Mouse (Mus musculus) bone marrow, adult 2 months (tissue): ENCODE measurements around the gene Mob1b.

Experiments used
- CTCF ChIP-seq: fragments of 200-500 bp; IDR thresholded peaks from 2 replicates; pipeline ENCODE4 v1.5.1; 2011; ENCODE audit warnings: low read length, control low read depth; ENCODE audit not compliant: control insufficient read depth, insufficient read depth
- POLR2A ChIP-seq: fragments of 200-500 bp; IDR thresholded peaks from 2 replicates; pipeline ENCODE4 v1.6.1; 2011; ENCODE audit warnings: low read depth, mild to moderate bottlenecking, control low read depth, low read length, borderline replicate concordance; ENCODE audit not compliant: control insufficient read depth

DNA sequence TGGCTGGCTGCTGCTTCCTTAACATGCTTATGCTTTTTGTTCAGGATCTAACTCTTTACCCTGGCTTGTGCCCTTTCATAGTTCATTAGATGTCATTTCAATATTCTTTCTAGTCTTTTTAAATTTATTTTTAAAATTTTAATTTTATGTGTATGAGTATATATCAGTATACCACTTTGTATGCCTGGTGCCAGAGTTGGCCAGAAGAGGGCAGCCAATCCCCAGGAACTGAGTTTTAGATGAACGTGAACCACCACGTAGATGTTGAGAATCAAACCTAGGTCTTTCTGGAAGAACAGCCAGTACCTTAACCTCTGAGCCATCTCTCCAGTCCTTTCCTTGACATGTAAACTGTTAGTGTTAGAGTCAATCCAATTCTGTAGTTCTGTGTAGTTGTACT is 14.1 kb downstream of the Mob1b start:
- no peak for TF ChIP-seq POLR2A
- peak; percentile 52 for TF ChIP-seq CTCF
